Mouse (Mus musculus): ENCODE results near the gene Lypla2. TPM values are rescaled to one million over a fixed set of nuclear protein-coding genes. Genes with fewer than 3 reads are reported as not detected.
"Not testable (repeated sequence)": the region's sequence is repeated elsewhere in the genome, so short reads cannot be mapped to it uniquely, and the experiment has no call there.

The Lypla2 gene
- polyA plus RNA-seq, 1 experiment from 2014 or later = 163 TPM

DNA sequence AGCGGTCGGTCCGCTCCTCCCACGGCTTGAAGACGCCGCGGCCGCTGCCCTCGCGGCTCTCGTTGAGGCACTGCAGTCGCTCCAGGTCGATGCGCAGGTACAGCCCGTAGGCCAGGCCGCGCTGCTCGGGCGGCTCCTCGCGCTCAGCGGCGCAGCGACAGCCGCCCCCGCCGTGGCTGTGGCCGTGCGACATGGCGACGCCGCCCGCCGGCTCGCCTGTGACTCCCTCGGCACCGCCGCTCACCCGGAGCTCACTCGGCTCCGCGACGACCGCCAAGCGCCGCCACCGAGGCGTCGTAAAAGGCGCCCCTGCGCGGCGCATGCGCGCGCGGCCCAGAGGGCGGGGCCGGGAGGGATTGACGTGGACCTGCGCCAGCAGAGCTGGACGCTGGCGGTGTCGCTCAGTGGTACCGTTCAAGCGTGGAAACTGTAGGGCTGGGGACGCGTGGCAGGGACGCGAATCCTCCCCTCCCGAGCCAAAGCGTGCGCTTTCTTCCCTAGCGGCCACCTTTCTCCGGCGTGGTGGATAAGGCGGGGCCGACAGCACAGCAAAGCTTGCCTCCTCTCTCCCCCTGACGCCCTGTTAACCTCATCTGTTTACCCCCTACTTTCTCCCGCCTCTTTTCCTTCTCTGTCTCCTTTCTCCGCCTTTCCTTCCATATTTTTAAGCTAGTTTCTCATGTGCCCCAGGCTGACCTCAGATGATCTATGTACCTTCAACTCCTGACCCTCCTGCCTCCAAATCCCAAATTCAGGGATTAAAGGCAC lies 14.7 kb upstream of the Lypla2 start, which contains the start of gene Pithd1:
TSS of gene Pithd1 (minus strand) at position 322 of the 768 bp plus-strand sequence.
- ATAC-seq = peak; percentile 92
- Histone ChIP-seq H3K27ac (peak within 1 kb of the TSS; percentile 67), H3K9ac (peak within 1 kb of the TSS; percentile 96), H3K27me3 (no peaks in the 10 kb centered on the region), H3K4me1 (peaks cover 20% of the 10 kb centered on the region), H3K36me3 (ENCODE audit: poor library complexity, severe bottlenecking) (peaks cover 31% of the 10 kb centered on the region), H3K4me3 (peak within 1 kb of the TSS; percentile 92), H3K9me3 (replicated peaks) (no peaks in the 10 kb centered on the region), H3K4me2 (peak within 1 kb of the TSS; percentile 94)
- WGBS = 0% methylated on average over 53 of the region's 81 CpGs

GRCm38 (mm10) chr4:135986301-135986942 lies 14.0 kb upstream of the Lypla2 start:
- Histone ChIP-seq H3K4me1 (peaks cover 20% of the 10 kb centered on the region), H3K4me2 (peak overlapping the region; percentile 94), H3K27me3 (no peaks in the 10 kb centered on the region), H3K4me3 (peak overlapping the region; percentile 92), H3K27ac (peak overlapping the region; percentile 67), H3K9ac (peak overlapping the region; percentile 96), H3K9me3 (replicated peaks) (no peaks in the 10 kb centered on the region), H3K36me3 (ENCODE audit: poor library complexity, severe bottlenecking) (peaks cover 37% of the 10 kb centered on the region)
- WGBS = 6% methylated on average over 23 of the region's 23 CpGs
- ATAC-seq = no peak

DNA sequence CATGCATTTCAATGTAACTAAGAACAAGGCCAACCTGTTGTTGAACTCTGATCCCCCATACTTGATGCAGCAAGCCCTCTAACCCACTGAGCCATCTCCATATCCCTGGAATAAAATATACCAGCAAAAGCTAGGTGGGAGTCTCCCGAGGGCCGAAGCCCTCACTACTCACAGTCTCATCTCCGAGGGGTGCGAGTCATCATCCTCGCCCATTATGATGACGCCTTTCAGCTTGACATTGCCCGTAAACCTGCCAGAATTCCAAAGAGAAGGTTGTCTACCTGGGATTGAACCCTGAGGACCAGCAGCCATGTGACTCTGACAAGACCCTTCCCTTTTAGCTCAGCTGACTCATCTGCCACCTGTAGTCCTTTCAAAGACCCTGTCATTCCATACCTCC lies 13.3 kb upstream of the Lypla2 start:
- 95% methylated on average over 7 of the region's 7 CpGs for WGBS
- Histone ChIP-seq H3K4me2 (peak overlapping the region; percentile 94), H3K9ac (peak overlapping the region; percentile 96; the same call in 1 of the 2 replicates), H3K36me3 (ENCODE audit: poor library complexity, severe bottlenecking) (peaks cover 40% of the 10 kb centered on the region), H3K9me3 (replicated peaks) (no peaks in the 10 kb centered on the region), H3K4me3 (peak overlapping the region; percentile 92), H3K27me3 (no peaks in the 10 kb centered on the region), H3K27ac (no peak overlapping the region), H3K4me1 (peaks cover 20% of the 10 kb centered on the region)
- ATAC-seq = no peak

- Histone ChIP-seq H3K4me3 (no peak overlapping the region), H3K27ac (no peak overlapping the region), H3K9me3 (replicated peaks) (no peaks in the 10 kb centered on the region), H3K4me1 (peaks cover 20% of the 10 kb centered on the region), H3K27me3 (no peaks in the 10 kb centered on the region), H3K4me2 (no peak overlapping the region; the same call in 1 of the 2 replicates), H3K36me3 (ENCODE audit: poor library complexity, severe bottlenecking) (peaks cover 42% of the 10 kb centered on the region), H3K9ac (no peak overlapping the region)
- 90% methylated on average over 5 of the region's 5 CpGs for WGBS
- no peak for ATAC-seq
These were observed 12.8 kb upstream of the Lypla2 start for GRCm38 (mm10) chr4:135985193-135985592.

GRCm38 (mm10) chr4:135984556-135984955 lies 12.1 kb upstream of the Lypla2 start:
- no peak overlapping the region for H3K27ac ChIP-seq
- ATAC-seq = no peak
- H3K9ac ChIP-seq = no peak overlapping the region
- 91% methylated on average over 5 of the region's 5 CpGs for WGBS
- H3K4me2 ChIP-seq = no peak overlapping the region
- no peaks in the 10 kb centered on the region for H3K9me3 ChIP-seq (replicated peaks)
- H3K4me1 ChIP-seq = peaks cover 20% of the 10 kb centered on the region
- no peaks in the 10 kb centered on the region for H3K27me3 ChIP-seq
- H3K4me3 ChIP-seq = no peak overlapping the region
- H3K36me3 ChIP-seq (ENCODE audit: poor library complexity, severe bottlenecking) = peaks cover 42% of the 10 kb centered on the region

GRCm38 (mm10) chr4:135981524-135982063 lies 9.2 kb upstream of the Lypla2 start:
- WGBS = 77% methylated on average over 7 of the region's 7 CpGs
- peaks cover 62% of the 10 kb centered on the region for H3K36me3 ChIP-seq (ENCODE audit: poor library complexity, severe bottlenecking)
- no peaks in the 10 kb centered on the region for H3K9me3 ChIP-seq (replicated peaks)
- H3K4me3 ChIP-seq = no peak overlapping the region
- no peaks in the 10 kb centered on the region for H3K27me3 ChIP-seq
- 0 out of 2 replicates have a peak overlapping the region, but pooled peaks have one; percentile 11 for H3K27ac ChIP-seq
- no peak overlapping the region for H3K4me2 ChIP-seq
- no peak for ATAC-seq
- H3K4me1 ChIP-seq = peaks cover 15% of the 10 kb centered on the region
- no peak overlapping the region for H3K9ac ChIP-seq

DNA sequence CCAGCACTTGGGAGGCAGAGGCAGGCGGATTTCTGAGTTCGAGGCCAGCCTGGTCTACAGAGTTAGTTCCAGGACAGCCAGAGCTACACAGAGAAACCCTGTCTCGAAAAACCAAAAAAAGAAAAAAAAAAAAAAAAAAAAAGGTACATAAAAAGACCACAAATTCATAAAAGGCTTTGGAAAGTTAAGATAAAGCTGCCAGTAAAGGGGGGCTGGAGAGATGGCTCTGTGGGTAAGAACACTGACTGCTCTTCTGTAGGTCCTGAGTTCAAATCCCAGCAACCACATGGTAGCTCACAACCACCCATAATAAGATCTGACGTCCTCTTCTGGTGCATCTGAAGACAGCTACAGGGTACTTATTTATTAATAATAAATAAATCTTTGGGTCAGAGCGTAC lies 7.8 kb upstream of the Lypla2 start:
- H3K27ac ChIP-seq; H3K4me1 ChIP-seq; H3K4me3 ChIP-seq; H3K9me3 ChIP-seq (replicated peaks); H3K27me3 ChIP-seq; H3K4me2 ChIP-seq; ATAC-seq; H3K9ac ChIP-seq: not testable (repeated sequence)
- 96% methylated on average over 5 of the region's 5 CpGs for WGBS
- peaks cover 75% of the 10 kb centered on the region for H3K36me3 ChIP-seq (ENCODE audit: poor library complexity, severe bottlenecking)

DNA sequence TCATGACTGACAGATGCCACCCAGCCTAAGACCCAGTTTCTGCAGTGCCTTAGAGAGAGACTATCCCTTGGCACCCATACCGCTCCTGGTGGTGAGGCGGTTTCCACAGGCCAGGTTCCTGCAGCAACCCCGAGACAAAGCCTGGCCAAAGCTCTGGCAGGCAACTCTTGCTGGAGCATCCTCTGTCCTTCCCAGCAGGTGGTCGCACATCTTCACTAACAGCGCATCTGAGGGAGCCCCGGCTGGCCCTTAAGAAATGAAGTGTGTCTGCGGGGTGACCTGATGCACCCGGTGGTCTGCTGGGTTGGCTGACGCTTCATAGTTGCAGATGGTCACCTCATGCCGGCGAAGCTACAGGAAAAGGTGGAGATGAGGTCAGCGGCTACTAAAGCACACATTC lies 3.7 kb upstream of the Lypla2 start:
- Histone ChIP-seq H3K9ac (no peak overlapping the region), H3K4me2 (no peak overlapping the region), H3K36me3 (ENCODE audit: poor library complexity, severe bottlenecking) (peaks cover 50% of the 10 kb centered on the region), H3K27ac (no peak overlapping the region), H3K4me3 (no peak overlapping the region), H3K9me3 (replicated peaks) (no peaks in the 10 kb centered on the region), H3K27me3 (no peaks in the 10 kb centered on the region), H3K4me1 (peaks cover 9% of the 10 kb centered on the region)
- no peak for ATAC-seq
- WGBS = 95% methylated on average over 12 of the region's 12 CpGs

- Histone ChIP-seq H3K4me1 (peaks cover 15% of the 10 kb centered on the region), H3K27me3 (no peaks in the 10 kb centered on the region), H3K4me2 (peak overlapping the region; percentile 99), H3K27ac (no peak overlapping the region; the same call in 1 of the 2 replicates), H3K9ac (peak overlapping the region; percentile 96; the same call in 1 of the 2 replicates), H3K4me3 (peak overlapping the region; percentile 100), H3K36me3 (ENCODE audit: poor library complexity, severe bottlenecking) (peaks cover 61% of the 10 kb centered on the region), H3K9me3 (replicated peaks) (no peaks in the 10 kb centered on the region)
- no peak for ATAC-seq
- 76% methylated on average over 13 of the region's 13 CpGs for WGBS
These were observed 735 bp upstream of the Lypla2 start for GRCm38 (mm10) chr4:135972911-135973811.

- Histone ChIP-seq H3K4me2 (peak overlapping the region; percentile 99), H3K4me1 (peaks cover 15% of the 10 kb centered on the region), H3K27me3 (no peaks in the 10 kb centered on the region), H3K9ac (peak overlapping the region; percentile 96), H3K9me3 (replicated peaks) (no peaks in the 10 kb centered on the region), H3K36me3 (ENCODE audit: poor library complexity, severe bottlenecking) (peaks cover 69% of the 10 kb centered on the region), H3K4me3 (peak overlapping the region; percentile 100), H3K27ac (peak overlapping the region; percentile 44)
- ATAC-seq = peak; percentile 22
- 1% methylated on average over 35 of the region's 35 CpGs for WGBS
These were observed 446 bp downstream of the Lypla2 start for GRCm38 (mm10) chr4:135971805-135972555.

- no peak overlapping the region for H3K9ac ChIP-seq
- peaks cover 69% of the 10 kb centered on the region for H3K36me3 ChIP-seq (ENCODE audit: poor library complexity, severe bottlenecking)
- WGBS = 90% methylated on average over 11 of the region's 11 CpGs
- no peaks in the 10 kb centered on the region for H3K9me3 ChIP-seq (replicated peaks)
- peaks cover 15% of the 10 kb centered on the region for H3K4me1 ChIP-seq
- H3K4me2 ChIP-seq = peak overlapping the region; percentile 99
- H3K27me3 ChIP-seq = no peaks in the 10 kb centered on the region
- H3K27ac ChIP-seq = no peak overlapping the region
- H3K4me3 ChIP-seq = peak overlapping the region; percentile 100
- no peak for ATAC-seq
These were observed 1.8 kb downstream of the Lypla2 start for GRCm38 (mm10) chr4:135970585-135970984.

Measured in forebrain, embryonic 13.5 days (tissue).